Mouse (Mus musculus): ENCODE measurements around the gene Nsf. TPM values are rescaled to one million over a fixed set of nuclear protein-coding genes. Genes with fewer than 3 reads are reported as not detected.

Nsf gene
- total RNA-seq, 1 experiment: 55.0 TPM

GRCm38 (mm10) chr11:103937451-103937850 lies 16.4 kb downstream of the Nsf start:
- in situ Hi-C loops (cut with MboI; ENCODE audit: low sequenced_read_pairs in 2 of 2, unreplicated experiment in 2 of 2): no loop called here
- TF ChIP-seq CHD2 (IDR thresholded peaks at IDR 0.05; ENCODE audit: low read depth, low read length) (no peak), HCFC1 (IDR thresholded peaks at IDR 0.05; ENCODE audit: borderline replicate concordance, insufficient read depth, low read length) (no peak), ZC3H11A (IDR thresholded peaks at IDR 0.05; ENCODE audit: borderline replicate concordance, low read depth, low read length) (no peak), ZNF384 (IDR thresholded peaks at IDR 0.05; ENCODE audit: low read depth, low read length) (no peak), MAFK (IDR thresholded peaks at IDR 0.05; ENCODE audit: insufficient read depth, low read depth, low read length) (no peak)
- H3K9ac ChIP-seq (ENCODE audit: insufficient read depth, low read depth, low read length, poor library complexity, severe bottlenecking): no peak overlapping the region
- no peaks in the 10 kb centered on the region for H3K9me3 ChIP-seq (ENCODE audit: control insufficient read depth, insufficient read depth, low read depth, low read length)
- no peak overlapping the region for H3K4me3 ChIP-seq (ENCODE audit: insufficient read depth in 1 of 2, low read depth in 1 of 2, low read length in 2 of 2, poor library complexity in 1 of 2, severe bottlenecking in 1 of 2)
- no peak for DNase-seq (ENCODE audit: low read depth, low spot score)
- no peaks in the 10 kb centered on the region for H3K36me3 ChIP-seq (ENCODE audit: control insufficient read depth, insufficient read depth, low read length, poor library complexity, severe bottlenecking)
- no peak overlapping the region for H3K27ac ChIP-seq (ENCODE audit: insufficient read depth, low read depth, low read length, poor library complexity, severe bottlenecking)
- H3K4me1 ChIP-seq (ENCODE audit: control insufficient read depth in 2 of 2, insufficient read depth in 2 of 2, low read length in 2 of 2, poor library complexity in 1 of 2): peaks cover 5 to 9% of the 10 kb centered on the region in 2 experiments; a peak in 3 of 4 replicates

- Histone ChIP-seq H3K4me3 (ENCODE audit: insufficient read depth in 1 of 2, low read depth in 1 of 2, low read length in 2 of 2, poor library complexity in 1 of 2, severe bottlenecking in 1 of 2) (no peak overlapping the region), H3K4me1 (ENCODE audit: control insufficient read depth in 2 of 2, insufficient read depth in 2 of 2, low read length in 2 of 2, poor library complexity in 1 of 2) (peaks cover 5 to 6% of the 10 kb centered on the region in 2 experiments; a peak in 3 of 4 replicates), H3K9ac (ENCODE audit: insufficient read depth, low read depth, low read length, poor library complexity, severe bottlenecking) (no peak overlapping the region), H3K27ac (ENCODE audit: insufficient read depth, low read depth, low read length, poor library complexity, severe bottlenecking) (no peak overlapping the region; the same call in 1 of the 2 replicates), H3K9me3 (ENCODE audit: control insufficient read depth, insufficient read depth, low read depth, low read length) (no peaks in the 10 kb centered on the region), H3K36me3 (ENCODE audit: control insufficient read depth, insufficient read depth, low read length, poor library complexity, severe bottlenecking) (no peaks in the 10 kb centered on the region)
- TF ChIP-seq ZC3H11A (IDR thresholded peaks at IDR 0.05; ENCODE audit: borderline replicate concordance, low read depth, low read length) (no peak), CHD2 (IDR thresholded peaks at IDR 0.05; ENCODE audit: low read depth, low read length) (peak; percentile 68; the same call in 1 of the 2 replicates), ZNF384 (IDR thresholded peaks at IDR 0.05; ENCODE audit: low read depth, low read length) (0 out of 2 replicates have a peak, but pooled peaks have one; percentile 3)
- in situ Hi-C loops (cut with MboI; ENCODE audit: low sequenced_read_pairs in 2 of 2, unreplicated experiment in 2 of 2): no loop called here
- DNase-seq (ENCODE audit: low read depth, low spot score): peak; percentile 31
These were observed 18.1 kb downstream of the Nsf start for GRCm38 (mm10) chr11:103935717-103936116.

- no peak overlapping the region for H3K27ac ChIP-seq (ENCODE audit: insufficient read depth, low read depth, low read length, poor library complexity, severe bottlenecking)
- H3K4me3 ChIP-seq (ENCODE audit: insufficient read depth in 1 of 2, low read depth in 1 of 2, low read length in 2 of 2, poor library complexity in 1 of 2, severe bottlenecking in 1 of 2): no peak overlapping the region
- no peak for TF ChIP-seq ZC3H11A (IDR thresholded peaks at IDR 0.05; ENCODE audit: borderline replicate concordance, low read depth, low read length)
- TF ChIP-seq ZNF384 (IDR thresholded peaks at IDR 0.05; ENCODE audit: low read depth, low read length): no peak
- TF ChIP-seq CHD2 (IDR thresholded peaks at IDR 0.05; ENCODE audit: low read depth, low read length): no peak
- TF ChIP-seq HCFC1 (IDR thresholded peaks at IDR 0.05; ENCODE audit: borderline replicate concordance, insufficient read depth, low read length): no peak
- TF ChIP-seq MAFK (IDR thresholded peaks at IDR 0.05; ENCODE audit: insufficient read depth, low read depth, low read length): no peak
- H3K36me3 ChIP-seq (ENCODE audit: control insufficient read depth, insufficient read depth, low read length, poor library complexity, severe bottlenecking): peaks cover 3% of the 10 kb centered on the region; the same call in 1 of the 2 replicates
- peaks cover 2 to 6% of the 10 kb centered on the region in 2 experiments; a peak in 3 of 4 replicates for H3K4me1 ChIP-seq (ENCODE audit: control insufficient read depth in 2 of 2, insufficient read depth in 2 of 2, low read length in 2 of 2, poor library complexity in 1 of 2)
- H3K9me3 ChIP-seq (ENCODE audit: control insufficient read depth, insufficient read depth, low read depth, low read length): no peaks in the 10 kb centered on the region
- no peak for DNase-seq (ENCODE audit: low read depth, low spot score)
- in situ Hi-C loops (cut with MboI; ENCODE audit: low sequenced_read_pairs in 2 of 2, unreplicated experiment in 2 of 2): no loop called here
- no peak overlapping the region for H3K9ac ChIP-seq (ENCODE audit: insufficient read depth, low read depth, low read length, poor library complexity, severe bottlenecking)
These were observed 20.0 kb downstream of the Nsf start for GRCm38 (mm10) chr11:103933886-103934285.

GRCm38 (mm10) chr11:103923957-103924356 lies 29.9 kb downstream of the Nsf start:
- no peak for DNase-seq (ENCODE audit: low read depth, low spot score)

GRCm38 (mm10) chr11:103923272-103923671 lies 30.6 kb downstream of the Nsf start:
- TF ChIP-seq MAFK (IDR thresholded peaks at IDR 0.05; ENCODE audit: insufficient read depth, low read depth, low read length) (no peak), ZNF384 (IDR thresholded peaks at IDR 0.05; ENCODE audit: low read depth, low read length) (no peak), CHD2 (IDR thresholded peaks at IDR 0.05; ENCODE audit: low read depth, low read length) (no peak)
- Histone ChIP-seq H3K4me1 (ENCODE audit: control insufficient read depth in 2 of 2, insufficient read depth in 2 of 2, low read length in 2 of 2, poor library complexity in 1 of 2) (no peaks in the 10 kb centered on the region), H3K4me3 (ENCODE audit: insufficient read depth in 1 of 2, low read depth in 1 of 2, low read length in 2 of 2, poor library complexity in 1 of 2, severe bottlenecking in 1 of 2) (no peak overlapping the region), H3K9ac (ENCODE audit: insufficient read depth, low read depth, low read length, poor library complexity, severe bottlenecking) (no peak overlapping the region), H3K27ac (ENCODE audit: insufficient read depth, low read depth, low read length, poor library complexity, severe bottlenecking) (no peak overlapping the region), H3K36me3 (ENCODE audit: control insufficient read depth, insufficient read depth, low read length, poor library complexity, severe bottlenecking) (no peaks in the 10 kb centered on the region), H3K9me3 (ENCODE audit: control insufficient read depth, insufficient read depth, low read depth, low read length) (no peaks in the 10 kb centered on the region)
- DNase-seq (ENCODE audit: low read depth, low spot score): no peak
- in situ Hi-C loops (cut with MboI; ENCODE audit: low sequenced_read_pairs in 2 of 2, unreplicated experiment in 2 of 2): no loop called here

More at GRCm38 (mm10) chr11:103923957-103924356, 29.9 kb downstream of the Nsf start:
- TF ChIP-seq HCFC1 (IDR thresholded peaks at IDR 0.05; ENCODE audit: borderline replicate concordance, insufficient read depth, low read length): no peak
- H3K36me3 ChIP-seq (ENCODE audit: control insufficient read depth, insufficient read depth, low read length, poor library complexity, severe bottlenecking): peaks cover 3% of the 10 kb centered on the region; the same call in 1 of the 2 replicates
- no peaks in the 10 kb centered on the region for H3K9me3 ChIP-seq (ENCODE audit: control insufficient read depth, insufficient read depth, low read depth, low read length)
- in situ Hi-C loops (cut with MboI; ENCODE audit: low sequenced_read_pairs in 2 of 2, unreplicated experiment in 2 of 2): no loop called here
- no peak overlapping the region for H3K4me3 ChIP-seq (ENCODE audit: insufficient read depth in 1 of 2, low read depth in 1 of 2, low read length in 2 of 2, poor library complexity in 1 of 2, severe bottlenecking in 1 of 2)
- H3K4me1 ChIP-seq (ENCODE audit: control insufficient read depth in 2 of 2, insufficient read depth in 2 of 2, low read length in 2 of 2, poor library complexity in 1 of 2): no peaks in the 10 kb centered on the region
- no peak overlapping the region for H3K9ac ChIP-seq (ENCODE audit: insufficient read depth, low read depth, low read length, poor library complexity, severe bottlenecking)
- no peak overlapping the region for H3K27ac ChIP-seq (ENCODE audit: insufficient read depth, low read depth, low read length, poor library complexity, severe bottlenecking)
